Comparison of ENCODE assay signal across 8 mouse cellular contexts in the genomic region with DNA sequence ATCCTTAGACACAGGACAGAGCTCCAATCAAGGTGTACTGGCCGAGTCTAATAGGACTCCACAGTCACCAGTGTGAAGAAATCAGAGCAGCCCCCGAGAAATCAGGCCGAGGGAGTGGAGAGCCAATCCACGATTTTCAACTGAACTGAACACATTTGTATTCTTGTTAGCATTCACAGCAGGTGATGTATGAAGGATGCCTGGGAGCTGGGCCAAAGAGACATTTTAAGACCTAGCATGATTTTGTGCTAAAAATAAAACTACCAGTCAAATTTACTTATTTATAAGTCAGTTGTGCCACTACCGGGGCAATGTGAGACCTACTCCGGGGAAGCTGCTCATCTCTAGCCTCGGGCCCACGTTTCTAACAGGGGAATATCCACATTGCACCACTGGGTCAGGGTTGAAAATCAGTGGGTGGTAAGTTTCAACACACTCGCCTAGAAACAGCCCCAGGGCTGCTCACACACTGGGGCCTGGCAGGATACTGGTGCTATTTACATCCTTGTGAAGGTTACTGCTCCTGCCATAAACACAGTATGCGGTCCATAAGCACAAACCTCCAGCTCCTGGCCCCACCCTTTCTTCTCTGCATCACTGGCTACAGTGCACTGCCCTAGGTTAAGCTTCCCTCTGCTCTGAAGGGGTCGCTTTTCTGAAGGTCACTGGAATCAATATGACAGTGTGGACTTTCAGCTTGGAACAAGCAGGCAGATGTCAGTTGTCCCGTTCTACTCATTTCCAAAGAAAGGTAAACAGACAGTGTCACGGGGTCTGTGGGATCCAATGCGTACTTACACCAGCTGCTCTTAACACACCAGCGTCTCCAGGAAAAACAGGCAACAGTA.
DNase-seq lines count a peak whose midpoint lies in the region; ATAC-seq lines count a peak whose summit lies in the region.

No protein-coding gene starts in this region.

- H3K27me3 ChIP-seq in heart, embryonic 12.5 days (replicated peaks), result no peaks in the 10 kb centered on the region
- H3K27me3 ChIP-seq in hindbrain, embryonic 15.5 days, result no peaks in the 10 kb centered on the region
- no peaks in the 10 kb centered on the region for H3K27me3 ChIP-seq in limb, embryonic 13.5 days

- peak overlapping the region; percentile 26; the same call in 1 of the 2 replicates for H3K27ac ChIP-seq in heart, embryonic 12.5 days (ENCODE audit: poor library complexity, severe bottlenecking)
- H3K27ac ChIP-seq in hindbrain, embryonic 15.5 days (replicated peaks), result peak overlapping the region; percentile 48; the same call in 1 of the 2 replicates
- H3K27ac ChIP-seq in limb, embryonic 13.5 days, result 0 out of 2 replicates have a peak overlapping the region, but pooled peaks have one; percentile 48

- H3K4me2 ChIP-seq in heart, embryonic 12.5 days, result no peak overlapping the region
- H3K4me2 ChIP-seq in hindbrain, embryonic 15.5 days, result peak overlapping the region; percentile 11; the same call in 1 of the 2 replicates
- H3K4me2 ChIP-seq in limb, embryonic 13.5 days (replicated peaks), result peak overlapping the region; percentile 35

- H3K9me3 ChIP-seq in heart, embryonic 12.5 days (replicated peaks), result no peaks in the 10 kb centered on the region; the same call in 1 of the 2 replicates
- H3K9me3 ChIP-seq in hindbrain, embryonic 15.5 days, result no peaks in the 10 kb centered on the region
- H3K9me3 ChIP-seq in limb, embryonic 13.5 days, result peaks cover 4% of the 10 kb centered on the region; the same call in 1 of the 2 replicates

- H3K36me3 ChIP-seq in heart, embryonic 12.5 days, result no peaks in the 10 kb centered on the region
- H3K36me3 ChIP-seq in hindbrain, embryonic 15.5 days, result no peaks in the 10 kb centered on the region
- no peaks in the 10 kb centered on the region for H3K36me3 ChIP-seq in limb, embryonic 13.5 days

- H3K4me1 ChIP-seq in heart, embryonic 12.5 days (replicated peaks), result peaks cover 11% of the 10 kb centered on the region
- H3K4me1 ChIP-seq in hindbrain, embryonic 15.5 days (replicated peaks), result peaks cover 20% of the 10 kb centered on the region
- H3K4me1 ChIP-seq in limb, embryonic 13.5 days, result peaks cover 23% of the 10 kb centered on the region

- H3K4me3 ChIP-seq in heart, embryonic 12.5 days, result no peak overlapping the region
- no peak overlapping the region for H3K4me3 ChIP-seq in hindbrain, embryonic 15.5 days
- H3K4me3 ChIP-seq in limb, embryonic 13.5 days, result no peak overlapping the region

- H3K9ac ChIP-seq in heart, embryonic 12.5 days, result no peak overlapping the region
- H3K9ac ChIP-seq in hindbrain, embryonic 15.5 days, result no peak overlapping the region
- peak overlapping the region; percentile 25; the same call in 1 of the 2 replicates for H3K9ac ChIP-seq in limb, embryonic 13.5 days

- intact Hi-C loops in heart, postnatal 36 days (cut with DNase I), result no loop called here

- WGBS in heart, embryonic 12.5 days, result 54% methylated on average over 15 of the region's 15 CpGs
- WGBS in hindbrain, embryonic 15.5 days, result 34% methylated on average over 15 of the region's 15 CpGs
- 14% methylated on average over 15 of the region's 15 CpGs for WGBS in limb, embryonic 13.5 days

- DNase-seq in heart, postnatal 36 days, result no peak
- DNase-seq in cerebellum, adult 11-12 months, result peak; percentile 39
- peak; percentile 44 for DNase-seq in retina, postnatal 1 day
- no peak for DNase-seq in urinary bladder, postnatal 10 days (ENCODE audit: low spot score)
- no peak for DNase-seq in lung, postnatal 25 days (ENCODE audit: low spot score)

- no peak for ATAC-seq in heart, embryonic 12.5 days (ENCODE audit: insufficient number of reproducible peaks, low FRiP score)
- peak; percentile 46; the same call in 1 of the 2 replicates for ATAC-seq in hindbrain, embryonic 15.5 days (ENCODE audit: low FRiP score, low read depth)
- ATAC-seq in limb, embryonic 13.5 days (ENCODE audit: low FRiP score, low read depth), result peak; percentile 74

Comparison
In these comparisons a context has a peak if more than half of its experiments do, and no peak if none do; other contexts are left out.
1. DNase-seq: peak in cerebellum, adult 11-12 months (single experiment) and retina, postnatal 1 day (single experiment); none in heart, postnatal 36 days (0 of 2), urinary bladder, postnatal 10 days (single experiment) and lung, postnatal 25 days (single experiment).
2. Peak in every context shown above with its lines, with median percentiles within 50 percentile points of each other: H3K27ac ChIP-seq.